Mouse (Mus musculus) cerebellum, adult 2 months (tissue): ENCODE data around the gene Nfe2l2.
"Not testable (repeated sequence)": the region's sequence is repeated elsewhere in the genome, so short reads cannot be mapped to it uniquely, and the experiment has no call there.

Experiments used
- CTCF ChIP-seq: fragments of 200-500 bp; IDR thresholded peaks from 2 replicates; pipeline ENCODE4 v1.5.1; 2011; ENCODE audit warnings: low read depth, mild to moderate bottlenecking, control low read depth, low read length, moderate library complexity, borderline replicate concordance; ENCODE audit not compliant: insufficient read depth
- POLR2A ChIP-seq: fragments of 200-500 bp; IDR thresholded peaks from 2 replicates; pipeline ENCODE4 v1.6.1; 2011; ENCODE audit warnings: low read length, control low read depth, borderline replicate concordance; ENCODE audit not compliant: insufficient read depth

- not testable (repeated sequence) for TF ChIP-seq CTCF, POLR2A
Observed at GRCm38 (mm10) chr2:75694926-75695325, 9.5 kb downstream of the Nfe2l2 start.
